Mouse (Mus musculus): Measurements from ENCODE around the gene Spats2. TPM values are rescaled to one million over a fixed set of nuclear protein-coding genes. Genes with fewer than 3 reads are reported as not detected.

The Spats2 gene
- polyA plus RNA-seq, 1 experiment from 2014 or later: 72.7 TPM

- ATAC-seq (ENCODE audit: low FRiP score): no peak
- H3K4me3 ChIP-seq: no peak overlapping the region
These were observed 46.4 kb downstream of the Spats2 start for GRCm38 (mm10) chr15:99172131-99172530.

DNA sequence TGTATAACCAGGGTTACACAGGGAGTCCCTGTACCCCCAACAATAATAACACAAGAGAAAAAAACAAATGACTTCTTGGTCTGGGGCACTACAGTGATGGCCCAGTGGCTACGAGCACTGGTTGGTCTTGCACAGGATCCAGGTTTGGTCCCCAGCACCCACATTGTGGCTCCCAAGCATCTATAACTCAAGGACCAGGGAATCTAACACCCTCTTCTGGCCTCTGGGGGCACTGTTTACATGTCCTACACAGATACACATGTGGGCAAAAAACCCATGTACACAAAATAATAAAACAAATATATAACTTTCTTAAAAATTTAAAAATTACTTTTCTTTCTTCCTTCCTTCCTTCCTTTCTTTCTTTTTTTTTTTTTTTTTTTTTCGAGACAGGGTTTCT lies 53.9 kb downstream of the Spats2 start:
- H3K27me3 ChIP-seq: no peaks in the 10 kb centered on the region
- no peak overlapping the region for H3K27ac ChIP-seq
- H3K9me3 ChIP-seq (replicated peaks): no peaks in the 10 kb centered on the region
- no peaks in the 10 kb centered on the region for H3K4me1 ChIP-seq
- peaks cover 72% of the 10 kb centered on the region for H3K36me3 ChIP-seq
- no peak overlapping the region for H3K4me3 ChIP-seq
- no peak overlapping the region for H3K4me2 ChIP-seq (replicated peaks)
- no peak for ATAC-seq (ENCODE audit: low FRiP score)
- 91% methylated on average over 1 of the region's 2 CpGs for WGBS
- H3K9ac ChIP-seq: no peak overlapping the region

More at GRCm38 (mm10) chr15:99172131-99172530, 46.4 kb downstream of the Spats2 start:
- no peak overlapping the region for H3K4me2 ChIP-seq (replicated peaks)
- no peaks in the 10 kb centered on the region for H3K27me3 ChIP-seq
- H3K9ac ChIP-seq: no peak overlapping the region
- no peaks in the 10 kb centered on the region for H3K9me3 ChIP-seq (replicated peaks)
- WGBS: 87% methylated on average over 6 of the region's 6 CpGs
- H3K27ac ChIP-seq: no peak overlapping the region
- no peaks in the 10 kb centered on the region for H3K4me1 ChIP-seq
- H3K36me3 ChIP-seq: peaks cover 47% of the 10 kb centered on the region

- 92% methylated on average over 9 of the region's 9 CpGs for WGBS
- no peak for ATAC-seq (ENCODE audit: low FRiP score)
- H3K9ac ChIP-seq: no peak overlapping the region
- H3K9me3 ChIP-seq (replicated peaks): no peaks in the 10 kb centered on the region
- no peak overlapping the region for H3K4me2 ChIP-seq (replicated peaks)
- no peaks in the 10 kb centered on the region for H3K4me1 ChIP-seq
- peaks cover 77% of the 10 kb centered on the region for H3K36me3 ChIP-seq
- no peak overlapping the region for H3K27ac ChIP-seq
- no peaks in the 10 kb centered on the region for H3K27me3 ChIP-seq
- H3K4me3 ChIP-seq: no peak overlapping the region
These were observed 58.6 kb downstream of the Spats2 start for GRCm38 (mm10) chr15:99184217-99184914.

DNA sequence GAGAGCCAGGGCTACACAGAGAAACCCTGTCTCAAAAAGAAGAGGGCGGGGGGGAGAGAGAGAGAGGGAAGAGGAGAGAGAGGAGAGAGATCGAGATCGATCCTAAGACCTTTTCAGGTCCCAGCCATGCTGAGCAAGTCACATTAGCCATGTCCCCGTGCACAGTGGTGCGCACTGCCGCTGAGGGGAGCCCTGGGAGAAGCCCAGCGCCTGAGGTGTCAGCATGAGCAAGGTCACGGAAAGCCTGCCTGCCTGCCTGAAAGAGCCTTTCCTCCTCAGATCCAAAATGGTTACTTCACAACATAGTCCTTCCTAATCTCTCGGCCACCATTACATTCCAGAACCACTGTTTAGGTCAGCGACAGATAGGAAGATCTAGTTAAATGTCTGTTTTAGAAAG lies 68.6 kb downstream of the Spats2 start:
- no peak overlapping the region for H3K9ac ChIP-seq
- no peaks in the 10 kb centered on the region for H3K27me3 ChIP-seq
- H3K36me3 ChIP-seq: peaks cover 36% of the 10 kb centered on the region
- ATAC-seq (ENCODE audit: low FRiP score): no peak
- 76% methylated on average over 10 of the region's 10 CpGs for WGBS
- H3K4me3 ChIP-seq: no peak overlapping the region
- H3K9me3 ChIP-seq (replicated peaks): no peaks in the 10 kb centered on the region
- H3K4me1 ChIP-seq: no peaks in the 10 kb centered on the region
- H3K27ac ChIP-seq: no peak overlapping the region
- H3K4me2 ChIP-seq (replicated peaks): no peak overlapping the region

- Histone ChIP-seq H3K27ac (no peak overlapping the region), H3K9me3 (replicated peaks) (no peaks in the 10 kb centered on the region), H3K27me3 (no peaks in the 10 kb centered on the region), H3K4me2 (replicated peaks) (no peak overlapping the region), H3K4me1 (no peaks in the 10 kb centered on the region), H3K36me3 (peaks cover 37% of the 10 kb centered on the region), H3K9ac (no peak overlapping the region), H3K4me3 (no peak overlapping the region)
- no peak for ATAC-seq (ENCODE audit: low FRiP score)
- WGBS: 60% methylated on average over 6 of the region's 6 CpGs
These were observed 69.3 kb downstream of the Spats2 start for GRCm38 (mm10) chr15:99195043-99195442.

DNA sequence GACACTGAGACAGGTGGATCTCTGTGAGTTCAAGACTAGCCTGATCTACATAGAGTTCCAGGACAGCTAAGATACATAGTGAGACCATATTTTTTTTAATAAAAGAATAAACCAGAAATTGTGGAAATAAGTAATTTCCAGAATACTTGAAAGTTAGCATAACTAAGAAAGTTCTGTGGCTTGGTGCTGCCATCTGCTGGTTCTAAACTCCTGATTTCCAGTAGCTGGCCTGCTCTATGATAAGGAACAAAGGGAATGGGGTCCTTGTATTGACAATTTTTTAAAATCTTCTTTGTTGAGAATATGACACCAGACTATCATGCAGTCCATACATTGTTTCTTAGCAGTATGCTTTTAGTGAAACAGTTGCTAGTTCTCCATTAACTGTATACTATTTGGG lies 73.0 kb downstream of the Spats2 start:
- H3K27me3 ChIP-seq: no peaks in the 10 kb centered on the region
- H3K36me3 ChIP-seq: peaks cover 36% of the 10 kb centered on the region
- no peak overlapping the region for H3K4me3 ChIP-seq
- no peak overlapping the region for H3K9ac ChIP-seq
- H3K4me2 ChIP-seq (replicated peaks): no peak overlapping the region
- no peak overlapping the region for H3K27ac ChIP-seq
- no peak for ATAC-seq (ENCODE audit: low FRiP score)
- H3K9me3 ChIP-seq (replicated peaks): no peaks in the 10 kb centered on the region
- no peaks in the 10 kb centered on the region for H3K4me1 ChIP-seq

DNA sequence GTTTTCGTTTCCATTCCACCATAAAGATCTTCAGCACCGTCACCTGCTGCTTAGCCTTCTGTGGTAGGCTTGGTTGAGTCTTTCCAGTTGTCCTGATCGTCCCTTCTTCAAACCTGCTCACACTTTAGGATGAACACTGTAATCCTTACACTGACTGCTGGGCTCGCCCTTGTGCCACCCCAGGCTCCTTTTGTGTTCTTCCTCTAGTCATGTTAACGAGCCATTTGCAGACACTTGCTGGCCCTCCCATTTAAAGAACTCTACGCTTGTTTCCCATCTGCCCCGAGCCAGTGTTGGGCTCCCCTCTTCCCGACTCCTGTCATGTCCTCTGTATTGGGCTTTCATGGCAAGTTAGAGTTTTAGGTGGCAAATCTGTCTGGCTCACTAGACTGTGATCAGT lies 80.2 kb downstream of the Spats2 start:
- peaks cover 65% of the 10 kb centered on the region for H3K36me3 ChIP-seq
- ATAC-seq (ENCODE audit: low FRiP score): no peak
- H3K4me2 ChIP-seq (replicated peaks): no peak overlapping the region
- H3K9me3 ChIP-seq (replicated peaks): no peaks in the 10 kb centered on the region
- WGBS: 67% methylated on average over 8 of the region's 8 CpGs
- H3K4me1 ChIP-seq: no peaks in the 10 kb centered on the region
- no peaks in the 10 kb centered on the region for H3K27me3 ChIP-seq
- H3K4me3 ChIP-seq: no peak overlapping the region
- H3K27ac ChIP-seq: no peak overlapping the region
- H3K9ac ChIP-seq: no peak overlapping the region

DNA sequence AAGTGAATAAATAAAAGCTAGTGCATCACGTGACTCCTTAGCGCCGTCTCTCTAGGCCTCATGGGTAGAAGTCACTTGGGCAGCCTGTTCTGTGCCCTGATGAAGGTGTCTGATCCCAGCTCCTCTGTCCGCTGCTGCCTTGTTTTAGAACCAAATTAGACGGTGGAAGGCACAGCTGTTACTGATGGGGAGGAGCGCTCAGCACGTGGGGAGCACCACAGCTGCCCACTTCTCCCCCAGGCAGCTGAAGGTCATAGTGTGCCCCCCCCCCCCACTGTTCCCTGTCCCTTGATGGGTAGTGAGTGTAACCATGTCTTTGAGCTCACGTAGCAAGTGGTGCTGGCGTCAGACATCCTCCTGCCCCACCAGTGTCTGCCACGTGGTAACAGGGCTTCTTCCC lies 87.5 kb downstream of the Spats2 start:
- peaks cover 52% of the 10 kb centered on the region for H3K36me3 ChIP-seq
- ATAC-seq (ENCODE audit: low FRiP score): no peak
- H3K4me3 ChIP-seq: no peak overlapping the region
- no peaks in the 10 kb centered on the region for H3K27me3 ChIP-seq
- H3K27ac ChIP-seq: no peak overlapping the region
- H3K9me3 ChIP-seq (replicated peaks): no peaks in the 10 kb centered on the region
- 88% methylated on average over 10 of the region's 10 CpGs for WGBS
- H3K4me2 ChIP-seq (replicated peaks): no peak overlapping the region
- H3K4me1 ChIP-seq: no peaks in the 10 kb centered on the region
- no peak overlapping the region for H3K9ac ChIP-seq

DNA sequence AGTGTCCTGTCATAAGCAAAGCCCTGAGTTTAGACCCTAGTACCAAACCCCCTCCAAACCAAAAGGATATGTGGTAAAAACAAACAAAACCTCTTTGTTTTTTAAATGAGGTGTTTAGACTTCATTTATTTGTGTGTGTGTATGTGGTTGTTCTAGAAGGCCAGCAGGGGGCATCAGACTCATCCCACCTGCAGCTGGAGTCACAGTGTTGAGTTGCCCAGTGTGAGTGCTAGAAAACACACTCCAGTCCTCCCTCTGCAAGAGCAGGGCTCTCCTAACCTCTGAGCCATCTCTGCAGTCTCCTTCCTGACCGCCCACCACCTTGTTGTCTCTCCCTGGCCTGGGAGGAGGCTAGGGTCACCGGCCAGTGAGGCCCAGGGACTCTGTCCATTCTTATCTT lies 89.2 kb downstream of the Spats2 start:
- no peak overlapping the region for H3K4me3 ChIP-seq
- ATAC-seq (ENCODE audit: low FRiP score): no peak
- peaks cover 8% of the 10 kb centered on the region for H3K27me3 ChIP-seq
- no peak overlapping the region for H3K9ac ChIP-seq
- H3K36me3 ChIP-seq: peaks cover 38% of the 10 kb centered on the region
- H3K4me2 ChIP-seq (replicated peaks): no peak overlapping the region
- H3K9me3 ChIP-seq (replicated peaks): no peaks in the 10 kb centered on the region
- H3K27ac ChIP-seq: no peak overlapping the region
- 77% methylated on average over 2 of the region's 2 CpGs for WGBS
- H3K4me1 ChIP-seq: no peaks in the 10 kb centered on the region

DNA sequence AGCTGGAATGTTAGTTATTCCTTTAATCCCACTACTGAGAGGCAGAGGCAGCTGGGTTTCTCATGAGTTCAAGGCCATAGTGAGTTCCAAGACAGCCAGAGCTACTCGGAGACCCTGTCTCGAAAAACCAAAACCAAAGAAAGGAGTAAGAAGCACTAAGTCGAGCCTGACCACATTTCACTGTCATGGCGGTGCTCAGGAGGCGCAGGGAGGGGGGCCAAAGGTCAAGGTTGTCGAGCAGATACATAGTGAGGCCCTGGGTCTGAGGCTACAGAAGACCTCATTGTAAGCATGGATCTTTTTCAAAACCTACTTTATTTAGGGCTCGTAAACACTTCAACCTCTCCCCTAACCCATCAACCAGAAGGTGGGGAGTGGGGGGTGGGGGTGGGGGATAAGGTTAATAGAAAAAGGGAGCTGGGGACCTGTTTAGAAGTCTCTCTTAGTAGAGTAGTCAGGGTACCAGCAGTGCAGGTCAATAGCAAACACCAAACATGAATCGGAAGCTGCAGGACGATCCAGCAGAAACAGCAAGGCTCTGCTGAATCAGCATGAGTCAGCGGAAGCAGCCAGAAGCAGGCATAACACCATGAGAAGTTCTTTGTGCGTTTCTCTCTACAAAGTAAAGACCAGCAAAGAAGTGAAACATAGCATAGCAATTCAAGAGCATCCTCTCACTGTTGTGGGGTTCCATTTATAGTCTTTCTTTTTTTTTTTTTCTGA lies 90.2 kb downstream of the Spats2 start:
- H3K27me3 ChIP-seq: peaks cover 18% of the 10 kb centered on the region
- H3K4me3 ChIP-seq: no peak overlapping the region
- WGBS: 84% methylated on average over 11 of the region's 11 CpGs
- ATAC-seq (ENCODE audit: low FRiP score): no peak
- H3K36me3 ChIP-seq: peaks cover 30% of the 10 kb centered on the region
- no peak overlapping the region for H3K27ac ChIP-seq
- no peak overlapping the region for H3K9ac ChIP-seq
- H3K4me2 ChIP-seq (replicated peaks): no peak overlapping the region
- no peaks in the 10 kb centered on the region for H3K4me1 ChIP-seq
- H3K9me3 ChIP-seq (replicated peaks): no peaks in the 10 kb centered on the region

DNA sequence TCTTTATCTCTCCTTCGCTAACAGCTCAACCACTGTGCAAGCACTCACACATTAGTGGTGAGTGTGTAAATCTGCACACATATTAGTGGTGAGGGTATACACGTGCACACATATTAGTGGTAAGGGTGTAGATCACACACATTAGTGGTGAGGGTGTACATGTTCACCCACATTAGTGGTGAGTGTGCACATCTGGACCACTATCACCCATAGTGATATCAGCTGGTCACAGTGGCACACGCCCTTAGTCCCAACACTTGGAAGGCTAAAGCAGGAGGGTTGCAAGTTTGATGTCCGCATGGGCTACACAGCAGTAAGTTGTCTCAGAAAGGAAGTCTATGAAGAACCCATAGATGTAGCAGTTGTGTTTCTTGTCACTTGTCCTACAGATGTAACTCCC lies 91.9 kb downstream of the Spats2 start:
- Histone ChIP-seq H3K4me2 (replicated peaks) (no peak overlapping the region), H3K4me3 (no peak overlapping the region), H3K9ac (no peak overlapping the region), H3K27me3 (peaks cover 35% of the 10 kb centered on the region), H3K36me3 (peaks cover 14% of the 10 kb centered on the region), H3K9me3 (replicated peaks) (no peaks in the 10 kb centered on the region), H3K27ac (no peak overlapping the region), H3K4me1 (peaks cover 5% of the 10 kb centered on the region; the same call in 1 of the 2 replicates)
- no peak for ATAC-seq (ENCODE audit: low FRiP score)
- 95% methylated on average over 4 of the region's 4 CpGs for WGBS

GRCm38 (mm10) chr15:99221315-99221952 lies 95.7 kb downstream of the Spats2 start:
- WGBS: 10% methylated on average over 8 of the region's 8 CpGs
- Histone ChIP-seq H3K36me3 (no peaks in the 10 kb centered on the region), H3K9me3 (replicated peaks) (no peaks in the 10 kb centered on the region), H3K9ac (no peak overlapping the region), H3K4me3 (no peak overlapping the region), H3K27me3 (peaks cover 73% of the 10 kb centered on the region), H3K27ac (no peak overlapping the region), H3K4me1 (peaks cover 37% of the 10 kb centered on the region), H3K4me2 (replicated peaks) (no peak overlapping the region)
- ATAC-seq (ENCODE audit: low FRiP score): no peak

Measured in hindbrain, embryonic 12.5 days (tissue).